Mouse (Mus musculus): Measurements from ENCODE around the gene Ccdc90b. TPM values are rescaled to one million over a fixed set of nuclear protein-coding genes. Genes with fewer than 3 reads are reported as not detected.

The Ccdc90b gene
- total RNA-seq (2021) = 10 to 100 TPM; 15.7 to 16.2 TPM
- long read RNA-seq, transcript Ccdc90b-201 (9 exons, 1,596 nt) = major isoform, 19 of 23 reads
- long read RNA-seq, partial matches to known transcripts = 0 of 23 reads
- long read RNA-seq, other reads (novel, unspliced or antisense) = 3 of 23 reads

GRCm38 (mm10) chr7:92560986-92561876 lies at the start of gene Ccdc90b:
TSS of gene Ccdc90b (plus strand) at chr7:92561149.
- peak; percentile 85 to 89 for DNase-seq (ENCODE audit: low spot score in 2 of 2)

GRCm38 (mm10) chr7:92520397-92520796 lies 40.6 kb upstream of the Ccdc90b start:
- no peak for DNase-seq (ENCODE audit: low spot score in 2 of 2)

DNA sequence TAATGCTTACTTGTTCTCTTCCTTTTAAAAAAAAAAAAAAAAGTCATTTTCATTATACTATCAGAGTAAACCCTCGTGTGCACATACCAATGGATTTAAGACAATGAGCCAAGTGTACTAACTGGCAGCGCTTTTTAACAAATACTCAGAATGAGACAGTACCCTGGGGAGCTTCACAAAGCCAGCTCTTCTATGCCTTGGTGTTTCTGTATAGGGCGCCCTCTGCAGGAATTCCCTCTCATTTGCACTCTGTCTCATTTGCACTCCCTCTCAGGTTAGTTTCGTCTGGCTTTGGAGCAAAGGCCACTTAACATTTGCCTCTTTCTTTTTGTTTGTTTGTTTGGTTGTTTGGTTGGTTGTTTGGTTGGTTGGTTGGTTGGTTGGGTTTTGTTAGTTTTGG lies 40.1 kb upstream of the Ccdc90b start:
- DNase-seq (ENCODE audit: low spot score in 2 of 2) = peak; percentile 18 to 40

- DNase-seq (ENCODE audit: low spot score in 2 of 2) = no peak
These were observed 31.7 kb upstream of the Ccdc90b start for GRCm38 (mm10) chr7:92529245-92529644.

DNA sequence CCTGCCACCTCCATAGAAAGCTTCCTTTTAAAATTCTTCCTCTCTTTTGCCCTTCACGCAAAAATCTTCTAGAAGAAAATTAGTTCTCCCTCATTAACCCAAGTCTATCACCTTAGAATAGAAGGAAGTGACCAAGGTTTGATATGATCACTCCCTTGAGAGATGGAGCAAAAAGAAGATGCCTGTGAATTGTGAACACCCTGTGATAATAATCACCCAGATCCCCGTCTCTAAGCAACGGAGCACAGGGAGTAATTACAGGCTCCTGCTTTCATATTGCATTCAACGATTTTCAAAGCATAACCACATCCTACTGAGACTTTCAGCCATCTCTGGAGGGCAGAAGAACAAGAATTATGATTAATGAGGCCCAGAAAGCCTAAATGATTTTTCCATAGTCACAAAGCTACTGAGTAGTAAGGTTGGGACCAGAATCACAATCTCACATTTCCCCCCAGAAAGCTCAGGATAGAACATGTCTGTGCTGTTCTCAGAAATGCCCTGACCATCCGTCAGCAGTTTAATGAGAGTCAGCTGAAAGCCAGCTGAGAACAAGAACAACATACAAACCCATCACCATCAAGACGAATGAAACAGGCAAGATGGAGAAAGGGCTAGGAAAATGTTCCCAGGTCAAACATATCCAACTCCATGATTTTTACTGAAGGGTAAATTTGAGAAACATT lies 28.5 kb upstream of the Ccdc90b start:
- no peak for DNase-seq (ENCODE audit: low spot score in 2 of 2)

- no peak for DNase-seq (ENCODE audit: low spot score in 2 of 2)
These were observed 14.2 kb upstream of the Ccdc90b start for GRCm38 (mm10) chr7:92546763-92547162.

DNA sequence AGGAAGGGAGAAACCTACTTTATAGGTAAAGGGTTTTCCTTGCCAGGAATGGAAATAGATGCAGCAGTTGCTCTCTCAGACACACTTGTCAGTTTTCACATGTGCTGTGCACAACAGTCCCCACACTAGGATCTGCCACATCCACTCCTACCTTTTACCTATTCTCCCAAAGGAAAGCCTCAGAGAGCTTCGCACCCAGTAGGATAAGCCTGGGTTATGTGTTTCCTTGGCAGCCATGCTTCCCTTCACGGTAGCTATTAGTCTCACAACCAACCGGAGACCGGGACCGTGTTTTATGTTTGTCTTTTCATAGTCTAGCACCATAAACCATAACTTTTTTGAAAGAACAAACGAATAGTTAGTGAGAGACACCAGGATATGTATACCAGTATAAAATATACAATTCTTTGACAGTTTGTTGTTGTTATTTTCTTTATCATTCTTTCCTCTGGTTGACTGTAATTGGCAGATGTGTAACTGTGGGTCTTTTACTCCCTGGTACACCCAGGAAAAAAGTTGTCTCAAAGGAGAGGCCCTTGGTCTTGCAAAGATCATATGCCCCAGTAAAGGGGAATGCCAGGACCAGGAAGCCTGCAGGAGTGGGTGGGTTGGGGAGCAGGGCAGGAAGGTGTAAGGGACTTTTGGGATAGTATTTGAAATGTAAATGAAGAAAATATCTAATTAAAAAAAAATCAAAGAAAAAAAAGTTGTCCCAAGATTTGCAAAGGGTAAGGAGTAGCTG lies 10.5 kb upstream of the Ccdc90b start:
- no peak for DNase-seq (ENCODE audit: low spot score in 2 of 2)

DNA sequence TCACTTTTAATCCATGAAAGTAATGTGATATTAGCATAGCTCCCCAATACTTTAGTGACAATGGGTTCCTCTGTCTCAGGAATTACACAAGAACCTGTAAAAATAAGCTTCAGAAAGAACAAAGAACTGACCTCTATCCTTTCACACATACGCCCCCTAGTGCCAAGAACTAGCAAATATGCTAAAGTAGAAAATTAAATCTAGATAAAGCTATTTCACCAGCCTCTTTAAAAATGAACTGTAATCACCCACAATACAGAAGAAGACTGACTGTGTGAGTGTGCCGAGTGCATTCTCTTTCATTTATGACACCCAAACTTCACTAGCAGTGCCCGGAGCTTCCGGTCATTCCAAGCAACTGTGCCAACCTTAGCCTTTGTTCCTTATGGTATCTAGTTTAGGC lies 10.0 kb upstream of the Ccdc90b start:
- peak in 1 of 2 experiments; percentile 9 for DNase-seq (ENCODE audit: low spot score in 2 of 2)

DNA sequence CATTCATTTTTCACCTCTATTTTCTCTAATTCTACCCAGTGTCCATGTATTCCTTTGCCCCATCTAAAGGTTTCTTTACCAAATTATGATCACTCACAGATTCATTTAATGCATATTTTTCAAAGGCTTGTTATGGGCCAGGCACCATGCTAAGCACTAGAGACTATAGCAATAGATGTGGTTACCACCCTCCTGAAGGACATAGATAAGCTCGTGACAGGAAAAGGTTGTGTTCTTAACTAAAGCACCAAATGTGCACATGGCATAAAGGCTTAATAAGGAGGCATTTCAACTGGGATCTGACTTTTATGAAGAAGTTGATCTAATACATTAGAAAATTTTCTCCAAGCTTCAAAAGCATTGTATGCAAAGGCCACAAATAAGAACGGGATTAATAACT lies 2.2 kb upstream of the Ccdc90b start:
- no peak for DNase-seq (ENCODE audit: low spot score in 2 of 2)

DNA sequence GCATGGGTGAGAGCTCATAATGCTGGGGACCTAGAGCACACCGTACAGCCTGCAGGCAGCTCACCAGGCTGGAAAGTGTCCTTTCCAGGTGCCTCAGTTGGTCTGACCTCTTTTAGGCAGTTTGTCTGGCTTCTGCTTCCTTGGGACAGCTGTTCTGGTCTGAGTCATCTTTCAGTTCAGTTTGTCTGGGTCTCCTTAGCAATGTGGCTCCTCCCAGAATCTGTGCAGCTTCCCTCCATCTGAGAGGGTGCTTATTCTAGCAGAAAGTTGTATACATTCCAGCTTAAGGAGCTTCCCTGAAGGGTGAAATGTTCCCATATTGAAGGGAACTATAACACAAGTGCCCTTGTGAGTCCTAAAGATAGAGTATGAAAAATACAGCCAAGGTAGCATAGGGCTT lies 5.8 kb downstream of the Ccdc90b start:
- no peak for DNase-seq (ENCODE audit: low spot score in 2 of 2)

- no peak for DNase-seq (ENCODE audit: low spot score in 2 of 2)
These were observed 19.7 kb downstream of the Ccdc90b start for GRCm38 (mm10) chr7:92580491-92581207.

GRCm38 (mm10) chr7:92583567-92583966 lies 22.6 kb downstream of the Ccdc90b start:
- DNase-seq (ENCODE audit: low spot score in 2 of 2) = no peak

- no peak for DNase-seq (ENCODE audit: low spot score in 2 of 2)
These were observed 29.0 kb downstream of the Ccdc90b start for GRCm38 (mm10) chr7:92589986-92590385.

GRCm38 (mm10) chr7:92590842-92591241 lies 29.9 kb downstream of the Ccdc90b start:
- DNase-seq (ENCODE audit: low spot score in 2 of 2) = no peak

- DNase-seq (ENCODE audit: low spot score in 2 of 2) = no peak
These were observed 44.0 kb downstream of the Ccdc90b start for GRCm38 (mm10) chr7:92604961-92605360.

DNA sequence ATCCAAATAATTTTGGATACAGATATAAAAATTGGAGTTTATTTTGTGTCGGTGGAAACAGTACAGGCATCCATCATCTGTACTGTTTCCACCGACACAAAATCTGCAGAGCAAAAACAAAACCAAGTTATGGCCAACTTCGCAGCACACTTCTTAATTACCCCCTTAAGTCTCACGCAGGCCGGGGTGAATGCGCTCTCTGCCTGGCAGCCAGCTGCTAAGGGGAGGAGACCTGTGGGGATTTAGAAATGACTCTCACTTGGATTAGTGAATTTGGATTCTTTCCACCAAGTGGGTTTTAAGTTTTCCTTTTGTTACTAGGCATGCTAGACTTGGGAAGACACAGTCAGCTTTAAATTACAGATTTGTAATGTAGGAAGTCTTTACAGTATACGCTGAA lies 49.9 kb downstream of the Ccdc90b start:
- DNase-seq (ENCODE audit: low spot score in 2 of 2) = no peak

- DNase-seq (ENCODE audit: low spot score in 2 of 2) = no peak
These were observed 63.5 kb downstream of the Ccdc90b start for GRCm38 (mm10) chr7:92624488-92624887.

DNA sequence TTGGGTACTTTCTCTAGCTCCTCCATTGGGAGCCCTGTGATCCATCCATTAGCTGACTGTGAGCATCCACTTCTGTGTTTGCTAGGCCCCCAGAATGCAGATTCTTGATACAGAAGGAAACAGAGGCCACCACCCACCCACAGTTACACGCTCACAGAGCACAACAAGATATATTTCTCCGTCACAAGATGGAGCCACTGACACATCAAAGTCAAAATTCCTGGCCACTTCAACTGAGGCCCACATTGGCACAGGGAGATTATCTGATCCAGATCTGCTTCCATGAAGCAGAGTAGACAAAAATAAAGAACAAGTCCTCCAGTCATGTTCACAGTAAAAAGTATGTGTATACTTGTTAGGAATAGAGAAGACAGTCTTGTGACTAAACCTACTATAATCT lies 69.2 kb downstream of the Ccdc90b start:
- DNase-seq (ENCODE audit: low spot score in 2 of 2) = peak in 1 of 2 experiments; percentile 39
